Mouse (Mus musculus): ENCODE results near the gene Dmac2. TPM values are rescaled to one million over a fixed set of nuclear protein-coding genes. Genes with fewer than 3 reads are reported as not detected.
"Not testable (repeated sequence)": the region's sequence is repeated elsewhere in the genome, so short reads cannot be mapped to it uniquely, and the experiment has no call there.

The Dmac2 gene
- 27.8 and 33.5 TPM in 2 replicates for polyA plus RNA-seq (2014; fragmentation: Nextera tagmentation; extraction: Ambion mirVana)

DNA sequence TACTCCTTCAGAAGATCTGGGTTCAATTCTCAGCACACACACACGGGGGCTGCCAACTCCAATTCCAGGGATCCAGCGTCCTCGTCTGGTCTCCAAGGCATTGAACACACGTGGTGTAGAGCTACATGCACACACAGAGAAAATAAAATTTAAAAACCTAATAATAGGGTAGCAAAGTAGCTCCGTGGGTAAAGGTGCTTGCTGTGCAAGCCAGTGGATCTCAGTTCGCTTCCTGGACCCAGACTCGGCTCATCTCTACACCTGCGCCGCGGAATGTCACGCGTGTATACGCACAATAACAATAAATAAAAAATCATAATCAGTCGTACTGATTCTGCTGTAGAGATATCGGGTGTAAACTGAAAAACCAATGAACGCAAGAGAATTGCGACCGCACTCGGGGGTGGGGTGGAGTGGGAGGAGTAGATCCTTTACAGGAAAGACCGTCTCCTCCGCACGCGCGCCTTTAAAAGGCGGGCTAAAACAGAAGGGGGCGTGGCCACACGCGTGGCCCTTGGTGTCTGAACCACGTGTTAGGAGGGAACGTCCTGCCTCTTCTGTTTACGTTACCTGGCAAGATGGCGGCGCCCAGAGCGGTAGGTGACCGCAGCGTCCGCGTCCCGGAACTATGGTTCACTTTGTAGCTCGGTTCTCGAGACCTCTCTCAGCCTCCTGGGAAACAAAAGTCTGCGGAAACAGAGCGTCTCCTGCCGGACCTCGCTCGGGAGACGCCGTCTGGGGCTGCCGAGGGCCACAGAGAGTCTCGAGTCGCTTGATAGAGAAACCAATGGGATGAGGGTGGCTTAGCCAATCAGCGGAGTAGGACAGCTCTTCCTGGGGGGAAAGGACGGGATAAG, at the start of gene Dmac2:
Dmac2 (plus strand) TSS at position 550 of the 857 bp plus-strand sequence.
- no peaks in the 10 kb centered on the region for H3K4me1 ChIP-seq (ENCODE audit: insufficient read depth)
- H3K9ac ChIP-seq, result peak within 1 kb of the TSS; percentile 55
- H3K4me2 ChIP-seq, result peak within 1 kb of the TSS; percentile 69
- WGBS, result 1% methylated on average over 53 of the region's 53 CpGs
- no peak within 1 kb of the TSS for H3K27ac ChIP-seq (ENCODE audit: low read depth)
- peak within 1 kb of the TSS; percentile 57 for H3K4me3 ChIP-seq (ENCODE audit: low read depth, low read length)
- H3K36me3 ChIP-seq (ENCODE audit: insufficient read depth), result peaks cover 22% of the 10 kb centered on the region
- DNase-seq (peak; percentile 96), ATAC-seq (ENCODE audit: insufficient read depth) (peak; percentile 93)
- no peaks in the 10 kb centered on the region for H3K9me3 ChIP-seq (ENCODE audit: low read depth, low read length)
- TF ChIP-seq CTCF (IDR thresholded peaks at IDR 0.05; ENCODE audit: low read depth), result no peak
- H3K27me3 ChIP-seq (ENCODE audit: insufficient read depth, low read length), result peaks cover 2% of the 10 kb centered on the region; the same call in 1 of the 2 replicates

DNA sequence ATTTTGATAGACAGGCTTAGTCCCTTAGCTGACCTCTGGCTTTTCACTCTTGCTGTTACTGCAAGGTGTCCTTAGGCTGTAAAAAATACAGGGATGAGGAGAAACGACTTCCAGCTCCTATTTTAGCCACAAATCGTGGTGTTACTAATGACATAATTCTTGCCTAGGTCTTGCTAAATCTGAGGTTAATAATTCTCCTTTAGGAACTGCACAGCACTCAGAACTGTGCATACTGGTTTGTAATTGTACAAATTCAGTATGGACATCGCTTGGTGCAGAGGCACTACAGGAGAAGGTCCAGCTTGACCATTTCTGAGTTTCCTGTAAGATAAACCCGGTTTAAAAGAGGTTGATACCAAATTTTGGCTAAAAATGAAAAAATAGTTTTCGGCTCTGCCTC, 45.4 kb upstream of the Dmac2 start:
- H3K36me3 ChIP-seq (ENCODE audit: insufficient read depth); H3K4me2 ChIP-seq; ATAC-seq (ENCODE audit: insufficient read depth); H3K9ac ChIP-seq; H3K4me1 ChIP-seq (ENCODE audit: insufficient read depth); H3K4me3 ChIP-seq (ENCODE audit: low read depth, low read length); H3K9me3 ChIP-seq (ENCODE audit: low read depth, low read length); DNase-seq; H3K27ac ChIP-seq (ENCODE audit: low read depth); H3K27me3 ChIP-seq (ENCODE audit: insufficient read depth, low read length): not testable (repeated sequence)
- 61% methylated on average over 5 of the region's 5 CpGs for WGBS

DNA sequence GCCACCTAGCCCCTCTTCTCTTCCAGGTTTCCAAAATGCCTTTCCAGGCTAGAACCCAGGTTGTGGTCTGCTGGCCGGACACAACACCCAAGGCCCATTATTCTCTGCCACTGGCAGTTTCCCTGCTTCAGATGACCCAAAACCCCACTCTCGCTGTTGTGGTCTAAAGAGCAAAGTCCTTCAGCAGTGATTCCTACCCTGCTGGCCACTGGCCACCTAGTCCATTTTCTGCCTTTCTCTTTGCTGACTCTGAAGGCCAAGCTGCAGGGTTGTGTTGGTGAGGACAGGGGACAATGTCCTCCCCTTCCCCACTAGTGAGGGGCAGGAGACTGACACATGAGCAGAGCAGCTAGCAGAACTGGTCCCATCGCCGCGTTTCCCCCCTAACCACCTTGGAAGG, 44.1 kb upstream of the Dmac2 start:
- no peak overlapping the region for H3K4me3 ChIP-seq (ENCODE audit: low read depth, low read length)
- H3K27me3 ChIP-seq (ENCODE audit: insufficient read depth, low read length), result no peaks in the 10 kb centered on the region
- H3K9me3 ChIP-seq (ENCODE audit: low read depth, low read length), result no peaks in the 10 kb centered on the region
- ATAC-seq (ENCODE audit: insufficient read depth), result no peak
- no peak overlapping the region for H3K9ac ChIP-seq
- peak overlapping the region; percentile 80; the same call in 1 of the 2 replicates for H3K27ac ChIP-seq (ENCODE audit: low read depth)
- no peaks in the 10 kb centered on the region for H3K36me3 ChIP-seq (ENCODE audit: insufficient read depth)
- H3K4me1 ChIP-seq (ENCODE audit: insufficient read depth), result no peaks in the 10 kb centered on the region
- no peak for DNase-seq
- H3K4me2 ChIP-seq, result no peak overlapping the region
- TF ChIP-seq CTCF (IDR thresholded peaks at IDR 0.05; ENCODE audit: low read depth), result no peak
- 54% methylated on average over 5 of the region's 5 CpGs for WGBS

DNA sequence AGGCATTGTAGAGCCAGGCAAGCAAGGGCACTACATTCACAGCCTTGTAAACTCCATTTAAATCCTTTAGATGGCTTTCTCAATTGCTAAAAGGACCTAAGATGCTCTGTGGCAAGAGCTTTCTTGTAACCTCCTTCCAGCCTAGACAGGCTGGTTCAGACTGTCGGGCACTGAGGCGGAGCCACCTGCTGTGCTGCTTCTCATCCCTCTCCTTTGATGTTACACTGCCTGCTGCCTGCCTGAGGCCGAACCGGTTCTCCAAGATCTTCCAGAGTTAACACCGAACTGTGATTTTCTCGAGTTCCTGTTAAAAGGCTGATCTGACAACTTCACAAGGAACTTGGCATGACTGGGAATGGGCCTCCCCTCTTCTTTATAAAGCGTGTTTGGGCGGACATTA, 43.3 kb upstream of the Dmac2 start:
- no peak for TF ChIP-seq CTCF (IDR thresholded peaks at IDR 0.05; ENCODE audit: low read depth)
- peak; percentile 60; the same call in 1 of the 2 replicates for ATAC-seq (ENCODE audit: insufficient read depth)
- H3K4me1 ChIP-seq (ENCODE audit: insufficient read depth), result no peaks in the 10 kb centered on the region
- H3K4me2 ChIP-seq, result no peak overlapping the region
- H3K4me3 ChIP-seq (ENCODE audit: low read depth, low read length), result no peak overlapping the region
- H3K27me3 ChIP-seq (ENCODE audit: insufficient read depth, low read length), result no peaks in the 10 kb centered on the region
- WGBS, result 13% methylated on average over 8 of the region's 8 CpGs
- H3K36me3 ChIP-seq (ENCODE audit: insufficient read depth), result no peaks in the 10 kb centered on the region
- H3K9me3 ChIP-seq (ENCODE audit: low read depth, low read length), result no peaks in the 10 kb centered on the region
- peak overlapping the region; percentile 80 for H3K27ac ChIP-seq (ENCODE audit: low read depth)
- DNase-seq, result peak; percentile 61
- no peak overlapping the region for H3K9ac ChIP-seq

DNA sequence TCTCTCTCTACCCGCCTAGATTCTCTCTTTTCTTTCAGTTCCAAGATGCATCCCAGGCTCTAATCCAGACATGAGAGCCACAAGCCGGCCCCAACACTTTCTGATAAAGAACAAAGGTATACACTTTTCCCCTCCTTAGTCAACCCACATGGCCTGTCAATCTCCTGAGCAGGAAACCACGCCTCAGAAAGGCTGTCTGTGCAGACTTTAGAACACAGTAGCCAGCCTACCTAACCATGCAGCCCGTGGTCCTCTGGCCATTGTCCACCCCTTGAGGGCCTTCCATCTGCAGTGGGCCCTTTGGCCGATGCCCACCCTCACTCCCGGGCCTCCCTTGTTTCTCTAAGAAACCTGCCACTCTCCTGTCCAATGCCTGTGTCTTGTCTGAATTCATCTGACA, 42.9 kb upstream of the Dmac2 start:
- not testable (repeated sequence) for H3K4me3 ChIP-seq (ENCODE audit: low read depth, low read length); H3K27me3 ChIP-seq (ENCODE audit: insufficient read depth, low read length); H3K4me2 ChIP-seq; H3K9me3 ChIP-seq (ENCODE audit: low read depth, low read length); H3K9ac ChIP-seq; H3K4me1 ChIP-seq (ENCODE audit: insufficient read depth); H3K36me3 ChIP-seq (ENCODE audit: insufficient read depth)
- peak; percentile 69 for ATAC-seq (ENCODE audit: insufficient read depth)
- 23% methylated on average over 6 of the region's 6 CpGs for WGBS
- H3K27ac ChIP-seq (ENCODE audit: low read depth), result peak overlapping the region; percentile 74
- peak; percentile 26 for DNase-seq

DNA sequence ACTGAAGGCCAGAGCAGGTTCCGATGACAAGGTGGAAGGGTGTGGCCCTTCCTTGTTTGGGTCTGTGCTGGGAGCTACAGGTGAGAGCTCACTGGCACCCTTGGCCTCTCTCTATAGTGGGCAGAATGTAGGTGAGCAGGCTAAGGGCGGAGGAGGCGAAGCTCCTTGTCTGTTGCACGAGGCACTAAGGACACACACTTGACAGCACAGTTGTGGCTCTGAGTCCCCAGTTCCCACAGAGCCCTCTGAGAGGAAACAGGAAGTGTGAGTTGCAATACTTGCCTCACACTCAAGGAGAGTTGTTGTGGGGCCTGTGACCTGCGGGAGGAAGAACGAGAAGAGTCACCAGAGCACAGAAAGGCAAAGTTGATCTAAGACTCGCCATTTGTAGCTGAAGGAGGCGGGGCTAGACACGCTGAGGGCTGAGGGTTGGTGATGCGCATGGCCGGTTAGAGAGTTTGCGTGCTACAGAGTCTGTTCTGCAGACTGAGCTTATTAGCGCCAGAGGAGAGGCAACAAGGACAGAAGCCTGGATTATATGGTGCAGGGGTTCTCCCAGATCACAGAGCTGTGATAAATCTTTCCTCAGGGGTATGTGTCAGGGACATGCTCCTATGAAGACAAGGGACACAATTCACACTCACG, 42.3 kb upstream of the Dmac2 start:
- not testable (repeated sequence) for H3K27me3 ChIP-seq (ENCODE audit: insufficient read depth, low read length); H3K36me3 ChIP-seq (ENCODE audit: insufficient read depth); H3K9ac ChIP-seq; H3K4me2 ChIP-seq; H3K9me3 ChIP-seq (ENCODE audit: low read depth, low read length); H3K4me3 ChIP-seq (ENCODE audit: low read depth, low read length); H3K4me1 ChIP-seq (ENCODE audit: insufficient read depth); DNase-seq
- WGBS, result 65% methylated on average over 12 of the region's 14 CpGs
- peak overlapping the region; percentile 74 for H3K27ac ChIP-seq (ENCODE audit: low read depth)
- peak; percentile 31; the same call in 1 of the 2 replicates for ATAC-seq (ENCODE audit: insufficient read depth)

DNA sequence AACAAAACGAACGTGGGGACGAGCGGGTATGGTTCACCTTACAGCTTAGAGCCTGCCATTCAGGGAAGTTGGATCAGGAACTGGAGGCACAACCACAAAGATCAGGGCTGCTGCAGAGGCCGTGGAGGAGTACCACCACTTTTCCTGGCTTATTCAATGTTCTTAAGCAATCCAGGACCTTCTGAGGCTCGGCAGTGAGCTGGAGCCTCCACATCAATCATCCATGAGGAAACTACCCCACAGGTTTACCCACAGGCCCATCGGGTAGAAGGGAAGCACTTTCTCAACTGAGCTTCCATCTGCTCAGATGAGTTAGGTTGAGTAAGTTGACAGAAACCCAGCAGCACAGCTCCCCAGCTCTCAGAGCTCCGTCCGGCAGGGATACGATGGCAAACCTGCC, 39.8 kb upstream of the Dmac2 start:
- no peaks in the 10 kb centered on the region for H3K9me3 ChIP-seq (ENCODE audit: low read depth, low read length)
- no peaks in the 10 kb centered on the region for H3K36me3 ChIP-seq (ENCODE audit: insufficient read depth)
- no peak for TF ChIP-seq CTCF (IDR thresholded peaks at IDR 0.05; ENCODE audit: low read depth)
- no peak overlapping the region for H3K4me2 ChIP-seq
- DNase-seq, result no peak
- ATAC-seq (ENCODE audit: insufficient read depth), result no peak
- no peak overlapping the region for H3K4me3 ChIP-seq (ENCODE audit: low read depth, low read length)
- no peak overlapping the region for H3K9ac ChIP-seq
- WGBS, result 81% methylated on average over 10 of the region's 10 CpGs
- no peak overlapping the region for H3K27ac ChIP-seq (ENCODE audit: low read depth)
- no peaks in the 10 kb centered on the region for H3K4me1 ChIP-seq (ENCODE audit: insufficient read depth)
- H3K27me3 ChIP-seq (ENCODE audit: insufficient read depth, low read length), result no peaks in the 10 kb centered on the region

Measured in lung, embryonic 14.5 days (tissue).